Mouse (Mus musculus) kidney, postnatal 14 days (tissue): ENCODE measurements around the gene A730009L09Rik.

ENCODE experiments used
- DNase-seq: peaks from one replicate; pipeline ENCODE4 v3.0.0; 2022; ENCODE audit warnings: mixed read lengths

The A730009L09Rik gene

GRCm38 (mm10) chr16:84514821-84515220 is at the start of gene A730009L09Rik:
Gene A730009L09Rik (plus strand): TSS chr16:84515121.
- no peak for DNase-seq

GRCm38 (mm10) chr16:84465581-84466165 is 49.2 kb upstream of the A730009L09Rik start:
- DNase-seq = no peak

GRCm38 (mm10) chr16:84468898-84469297 is 46.0 kb upstream of the A730009L09Rik start:
- no peak for DNase-seq

GRCm38 (mm10) chr16:84469994-84470393 is 44.9 kb upstream of the A730009L09Rik start:
- no peak for DNase-seq

- no peak for DNase-seq
Observed at GRCm38 (mm10) chr16:84473406-84473805, 41.5 kb upstream of the A730009L09Rik start.

GRCm38 (mm10) chr16:84474712-84475111 is 40.2 kb upstream of the A730009L09Rik start:
- DNase-seq = no peak

- no peak for DNase-seq
Observed at GRCm38 (mm10) chr16:84476948-84477347, 38.0 kb upstream of the A730009L09Rik start.

GRCm38 (mm10) chr16:84477528-84477927 is 37.4 kb upstream of the A730009L09Rik start:
- DNase-seq = no peak

- DNase-seq = no peak
Observed at GRCm38 (mm10) chr16:84477952-84478351, 37.0 kb upstream of the A730009L09Rik start.

- DNase-seq = no peak
Observed at GRCm38 (mm10) chr16:84485931-84486330, 29.0 kb upstream of the A730009L09Rik start.

- no peak for DNase-seq
Observed at GRCm38 (mm10) chr16:84494818-84495217, 20.1 kb upstream of the A730009L09Rik start.

- peak; percentile 2 for DNase-seq
Observed at GRCm38 (mm10) chr16:84495438-84495837, 19.5 kb upstream of the A730009L09Rik start.

- no peak for DNase-seq
Observed at GRCm38 (mm10) chr16:84507681-84508080, 7.2 kb upstream of the A730009L09Rik start.

- no peak for DNase-seq
Observed at GRCm38 (mm10) chr16:84521975-84522635, 7.2 kb downstream of the A730009L09Rik start.

- DNase-seq = no peak
Observed at GRCm38 (mm10) chr16:84523061-84523460, 8.1 kb downstream of the A730009L09Rik start.

GRCm38 (mm10) chr16:84527375-84527774 is 12.5 kb downstream of the A730009L09Rik start:
- DNase-seq = peak; percentile 56

- no peak for DNase-seq
Observed at GRCm38 (mm10) chr16:84532803-84533202, 17.9 kb downstream of the A730009L09Rik start.

- DNase-seq = no peak
Observed at GRCm38 (mm10) chr16:84546059-84546458, 31.1 kb downstream of the A730009L09Rik start.

GRCm38 (mm10) chr16:84549122-84549521 is 34.2 kb downstream of the A730009L09Rik start:
- no peak for DNase-seq

GRCm38 (mm10) chr16:84550445-84550844 is 35.5 kb downstream of the A730009L09Rik start:
- DNase-seq = no peak

GRCm38 (mm10) chr16:84553981-84554380 is 39.1 kb downstream of the A730009L09Rik start:
- DNase-seq = no peak

- DNase-seq = no peak
Observed at GRCm38 (mm10) chr16:84558113-84558917, 43.4 kb downstream of the A730009L09Rik start.

GRCm38 (mm10) chr16:84559569-84560278 is 44.8 kb downstream of the A730009L09Rik start:
- DNase-seq = no peak
